Mouse (Mus musculus) adrenal gland, adult 18-20 months (tissue): ENCODE measurements around the gene Aven. TPM values are rescaled to one million over a fixed set of nuclear protein-coding genes. Genes with fewer than 3 reads are reported as not detected.
"Not testable (repeated sequence)": the region's sequence is repeated elsewhere in the genome, so short reads cannot be mapped to it uniquely, and the experiment has no call there.

ENCODE experiments used
- DNase-seq, 2 experiments: peaks; one replicate each; pipeline ENCODE4 v3.0.0; 2021 to 2022; ENCODE audit warnings: low spot score in 2 of 2
- long read RNA-seq, 2 experiments: library from polyadenylated mRNA; stranded (forward); transcript quantifications; one replicate each; pipeline ENCODE4 v2.0.0; 2021
- total RNA-seq, 2 experiments: library from RNA; stranded (reverse); gene quantifications; 1 replicate in 1 of 2; 2 replicates in 1 of 2; pipeline ENCODE4 v1.2.3; 2021

Aven gene
- 10 to 100 TPM; 17.9 to 19.6 TPM for total RNA-seq
- long read RNA-seq, experiment 1, full-length matches to known transcripts = 12 of 12 reads
- long read RNA-seq, experiment 1, partial matches to known transcripts = 0 of 12 reads
- long read RNA-seq, experiment 1, other reads (novel, unspliced or antisense) = 0 of 12 reads
- long read RNA-seq, experiment 2, full-length matches to known transcripts = 35 of 37 reads
- long read RNA-seq, experiment 2, partial matches to known transcripts = 1 of 37 reads
- long read RNA-seq, experiment 2, other reads (novel, unspliced or antisense) = 1 of 37 reads

- peak; percentile 81 to 88 for DNase-seq
These were observed at the start of gene Aven for GRCm38 (mm10) chr2:112492856-112493538. Gene Aven, plus strand, starts transcription at chr2:112492964.

- DNase-seq = no peak
These were observed 49.3 kb upstream of the Aven start for GRCm38 (mm10) chr2:112443491-112443890.

- no peak for DNase-seq
These were observed 47.3 kb upstream of the Aven start for GRCm38 (mm10) chr2:112445511-112445910.

DNA sequence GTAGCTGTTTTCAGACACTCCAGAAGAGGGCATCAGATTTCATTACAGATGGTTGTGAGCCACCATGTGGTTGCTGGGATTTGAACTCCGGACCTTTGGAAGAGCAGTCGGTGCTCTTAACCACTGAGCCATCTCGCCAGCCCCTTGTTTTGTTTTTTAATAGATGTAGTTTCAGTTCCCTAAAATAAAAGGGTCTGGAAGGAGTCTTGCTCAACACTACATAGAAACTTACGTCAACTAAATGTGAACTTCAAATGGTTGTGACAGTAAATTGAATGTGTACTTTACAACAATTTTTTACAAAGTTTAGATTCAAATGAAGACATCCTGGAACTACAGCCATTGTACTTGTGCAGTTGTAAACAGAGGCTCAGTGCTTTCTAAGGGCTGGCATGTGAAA is 44.7 kb upstream of the Aven start:
- not testable (repeated sequence) for DNase-seq

DNA sequence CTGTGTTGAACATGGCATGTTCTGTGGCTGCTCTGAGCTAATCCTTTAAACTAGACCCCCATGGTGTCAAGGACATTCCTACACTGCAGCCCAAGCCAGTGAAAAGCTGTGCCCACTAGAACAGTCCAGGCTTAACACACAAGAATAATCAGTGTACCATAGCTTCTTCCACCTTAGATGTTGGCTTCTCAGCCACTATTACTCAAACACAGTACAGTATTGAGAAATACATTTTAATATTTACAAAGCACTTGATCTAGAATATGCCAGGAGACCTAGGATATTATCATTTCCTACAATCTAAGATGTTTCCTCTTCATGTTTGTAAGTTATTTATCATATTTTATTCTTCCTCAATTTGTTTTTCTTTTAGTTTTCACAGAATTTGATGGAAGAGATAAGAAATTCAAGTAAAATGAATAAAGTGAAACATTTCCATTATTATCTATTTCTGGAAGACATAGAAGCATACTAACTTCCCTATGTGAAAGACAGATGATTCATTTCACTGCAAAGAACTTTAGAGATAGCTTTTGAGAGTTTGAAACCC is 44.2 kb upstream of the Aven start:
- no peak for DNase-seq

DNA sequence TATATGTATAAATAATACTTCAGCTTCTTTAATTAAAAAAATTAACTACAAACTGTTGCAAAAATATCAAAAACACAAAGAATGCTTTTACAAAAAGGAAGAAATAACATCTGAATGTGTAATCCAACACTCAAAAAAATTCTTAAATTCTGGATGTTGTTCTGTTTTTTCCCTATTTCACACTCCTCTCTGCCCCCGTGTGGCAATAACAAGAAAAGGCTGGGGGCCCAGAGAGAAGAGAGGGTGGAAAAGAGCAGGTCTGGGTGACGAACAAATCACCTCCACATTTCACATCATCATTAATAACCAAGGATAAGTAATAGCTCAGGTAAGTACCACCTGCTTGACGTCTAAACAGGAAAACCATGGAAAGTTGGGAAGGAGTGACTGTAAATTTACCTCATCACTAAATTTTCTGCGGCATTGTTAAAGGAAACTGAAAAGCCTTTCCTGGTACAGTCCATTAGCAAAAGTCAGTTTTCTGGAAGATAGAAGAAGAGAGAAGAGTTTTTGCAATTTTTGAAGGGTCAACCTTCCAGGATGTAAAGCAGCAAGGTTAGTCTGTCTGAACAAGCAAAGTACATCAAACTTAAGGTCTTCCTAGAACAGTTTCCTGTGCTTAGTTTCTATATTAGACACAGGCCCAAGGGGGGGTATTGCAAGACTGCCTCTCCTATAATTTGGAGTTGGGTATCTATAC is 43.0 kb upstream of the Aven start:
- peak in 1 of 2 experiments; percentile 21 for DNase-seq

GRCm38 (mm10) chr2:112452513-112452912 is 40.3 kb upstream of the Aven start:
- DNase-seq = not testable (repeated sequence)

DNA sequence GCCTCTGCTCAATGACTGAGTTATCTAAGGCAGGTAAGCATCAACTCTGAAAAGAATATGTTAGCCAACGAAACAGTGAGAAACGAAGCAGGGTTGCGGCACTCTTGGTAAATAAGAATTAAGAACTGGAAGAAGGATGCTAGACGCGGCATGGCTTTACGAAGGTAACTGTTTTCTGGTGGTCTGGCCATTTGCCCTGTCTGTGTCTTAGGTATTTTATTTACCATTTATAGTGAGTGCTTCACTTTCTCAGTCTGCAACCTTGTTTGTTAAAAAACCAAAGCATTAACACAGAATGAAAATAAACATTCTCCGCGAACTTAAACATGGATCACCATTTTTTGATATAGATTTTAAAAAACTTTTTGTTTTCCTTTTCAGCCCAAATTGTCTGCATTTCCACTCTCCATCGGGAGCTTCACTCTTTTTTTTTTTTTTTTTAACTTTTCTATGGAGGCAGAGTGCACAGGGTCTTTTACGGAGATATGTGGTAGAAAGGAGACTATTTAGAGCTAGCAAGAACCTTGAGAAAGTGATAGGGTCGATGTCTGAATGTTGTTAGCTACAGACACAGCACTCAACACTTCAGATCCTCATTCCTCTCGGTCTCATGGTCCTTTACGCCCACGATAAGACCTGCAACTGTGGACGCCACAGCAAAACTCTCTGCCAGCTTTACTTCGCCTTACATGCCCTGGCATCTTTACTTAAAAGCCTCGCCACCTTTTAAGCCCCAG is 38.5 kb upstream of the Aven start:
- DNase-seq = no peak

DNA sequence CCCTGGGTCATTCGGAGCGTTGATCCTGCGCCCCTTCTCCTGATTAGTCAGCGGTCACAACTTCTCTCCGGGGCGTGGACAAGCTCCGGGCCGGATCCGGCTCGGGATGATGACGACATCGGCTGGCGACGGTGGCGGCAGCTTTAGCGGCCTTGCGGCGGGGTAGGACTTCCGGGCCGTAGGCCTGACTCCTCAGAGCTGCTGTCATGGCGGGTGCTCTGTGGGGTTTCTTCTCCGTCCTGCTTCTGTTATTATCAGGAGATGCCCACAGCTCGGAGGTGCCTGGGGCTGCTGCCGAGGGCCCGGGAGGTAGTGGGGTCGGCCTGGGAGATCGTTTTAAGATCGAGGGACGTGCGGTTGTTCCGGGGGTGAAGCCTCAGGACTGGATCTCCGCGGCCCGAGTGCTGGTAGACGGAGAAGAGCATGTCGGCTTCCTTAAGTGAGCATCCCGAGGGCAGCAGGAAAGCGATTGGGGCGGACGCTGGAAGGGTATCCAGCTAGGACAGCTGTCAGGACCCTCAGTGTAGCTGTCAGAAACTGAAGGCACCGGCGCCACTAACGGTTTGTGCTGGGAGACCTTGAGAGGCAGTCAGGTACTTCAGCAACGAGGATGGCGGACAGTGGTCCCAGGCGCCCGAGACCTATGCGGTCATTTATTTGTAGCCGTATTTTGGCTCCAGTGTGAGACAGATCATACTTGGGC is 37.8 kb upstream of the Aven start, which contains the start of gene Emc7:
Emc7 (plus strand) TSS at position 136 of the 703 bp plus-strand sequence.
- DNase-seq = peak; percentile 99

DNA sequence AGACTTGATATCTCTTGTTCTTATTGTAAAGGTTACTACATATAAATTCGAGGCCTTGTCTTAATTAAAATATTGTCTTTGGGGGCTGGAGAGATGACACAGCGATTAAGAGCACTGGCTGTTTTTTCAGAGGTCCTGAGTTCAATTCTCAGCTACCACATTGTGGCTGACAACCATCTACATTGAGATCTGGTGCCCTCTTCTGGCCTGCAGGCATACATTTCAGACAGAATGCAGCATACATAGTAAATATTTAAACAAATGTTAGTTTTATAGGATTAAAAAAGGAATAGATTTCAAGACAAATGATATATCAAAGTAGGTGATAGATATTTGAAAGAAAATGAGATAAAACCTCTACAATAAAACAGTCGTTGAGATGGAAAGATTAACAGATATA is 32.2 kb upstream of the Aven start:
- no peak for DNase-seq

DNA sequence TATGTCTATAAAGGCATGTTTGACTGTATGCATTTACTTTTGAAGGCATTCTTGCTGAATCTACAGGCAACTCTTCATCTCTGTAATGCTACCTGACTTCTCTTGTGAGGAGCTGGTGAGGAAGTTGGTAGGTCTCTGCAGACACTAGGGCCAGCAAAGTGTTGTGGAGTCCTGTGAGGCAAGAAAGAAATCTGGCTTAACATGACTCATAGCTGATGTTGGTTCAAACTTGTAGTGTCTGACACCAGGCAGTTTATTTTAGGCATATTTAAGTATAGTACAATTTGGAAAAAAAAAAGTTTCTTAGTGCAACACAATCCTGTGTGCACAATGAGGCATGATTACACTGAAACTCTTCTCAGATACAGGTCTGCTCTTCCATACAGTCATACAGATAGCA is 23.2 kb upstream of the Aven start:
- DNase-seq = no peak

DNA sequence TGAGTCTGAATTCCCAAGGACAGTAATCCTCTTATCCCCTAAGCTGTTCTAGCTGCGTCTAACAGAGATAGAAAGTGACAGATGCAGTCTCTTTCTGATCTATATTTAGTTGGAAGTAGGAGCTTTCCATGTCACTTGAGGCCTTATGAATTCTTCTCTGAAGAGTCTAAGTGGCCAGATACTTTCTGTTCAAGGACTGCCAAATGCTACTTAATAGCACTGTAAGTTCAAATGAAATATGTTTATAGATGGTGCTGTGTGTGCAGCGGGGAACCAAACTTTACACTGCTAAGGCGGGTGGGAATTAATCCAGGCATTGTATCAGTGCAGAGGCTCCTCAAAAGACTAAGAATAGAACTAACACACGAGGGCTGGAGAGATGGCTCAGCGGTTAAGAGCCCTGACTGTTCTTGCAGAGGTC is 21.8 kb upstream of the Aven start:
- no peak for DNase-seq

- no peak for DNase-seq
These were observed 20.7 kb upstream of the Aven start for GRCm38 (mm10) chr2:112472076-112472475.

DNA sequence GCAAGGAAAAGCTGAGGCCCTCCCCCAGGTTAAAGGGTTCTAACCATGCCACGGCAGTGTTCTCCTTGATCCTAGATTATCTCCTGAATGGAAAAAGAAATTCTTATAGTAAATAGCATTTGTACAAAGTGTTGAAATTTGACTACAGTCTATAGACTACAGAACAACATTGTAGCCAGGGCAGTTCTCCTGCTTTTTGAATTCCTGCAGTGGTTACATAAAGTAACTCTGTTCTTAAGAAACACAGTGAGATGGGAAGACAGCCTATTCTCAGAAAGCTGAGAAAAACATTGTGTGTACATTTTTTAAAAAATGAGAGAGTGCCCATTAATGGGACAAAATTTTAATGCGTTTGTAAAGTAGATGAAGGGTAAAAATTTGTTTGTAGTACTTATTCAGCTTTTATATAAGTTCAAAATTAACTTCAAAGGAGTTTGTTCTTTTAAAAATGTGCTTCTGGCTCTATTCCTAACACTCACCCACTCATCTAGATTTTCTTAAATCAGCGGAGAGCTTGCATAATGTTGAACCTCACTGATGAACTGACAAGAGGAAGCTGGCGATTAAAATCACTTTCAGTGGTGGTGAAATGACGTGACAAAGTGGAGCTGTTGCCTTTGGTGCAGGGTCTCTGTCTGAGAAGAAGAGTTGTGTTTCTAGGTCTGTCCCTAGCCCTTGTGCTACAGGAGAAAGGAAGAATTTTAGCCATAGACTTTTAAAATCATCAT is 17.6 kb upstream of the Aven start:
- no peak for DNase-seq

- no peak for DNase-seq
These were observed 16.2 kb upstream of the Aven start for GRCm38 (mm10) chr2:112476554-112476953.

DNA sequence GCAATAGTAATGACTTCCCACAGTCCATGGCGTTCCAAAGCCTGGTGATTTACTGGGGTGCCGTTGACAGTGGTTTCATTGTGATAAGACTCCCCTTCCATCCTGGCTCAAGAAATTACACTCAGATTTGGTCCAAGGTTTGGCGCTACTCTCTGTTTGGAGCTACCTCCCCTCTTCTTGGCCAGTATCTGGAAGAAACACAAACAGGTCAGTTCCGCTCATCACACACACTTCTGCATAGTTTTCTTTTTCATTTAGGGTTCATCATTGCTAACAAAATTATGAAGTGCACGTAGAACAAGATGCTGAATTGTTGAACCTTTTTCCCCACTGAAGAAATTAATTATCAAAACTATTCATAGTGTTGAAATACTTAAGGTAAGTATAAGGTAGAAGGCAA is 12.1 kb upstream of the Aven start, which contains the start of gene Chrm5:
Chrm5 (minus strand) TSS at position 101 of the 400 bp plus-strand sequence.
- DNase-seq = no peak

DNA sequence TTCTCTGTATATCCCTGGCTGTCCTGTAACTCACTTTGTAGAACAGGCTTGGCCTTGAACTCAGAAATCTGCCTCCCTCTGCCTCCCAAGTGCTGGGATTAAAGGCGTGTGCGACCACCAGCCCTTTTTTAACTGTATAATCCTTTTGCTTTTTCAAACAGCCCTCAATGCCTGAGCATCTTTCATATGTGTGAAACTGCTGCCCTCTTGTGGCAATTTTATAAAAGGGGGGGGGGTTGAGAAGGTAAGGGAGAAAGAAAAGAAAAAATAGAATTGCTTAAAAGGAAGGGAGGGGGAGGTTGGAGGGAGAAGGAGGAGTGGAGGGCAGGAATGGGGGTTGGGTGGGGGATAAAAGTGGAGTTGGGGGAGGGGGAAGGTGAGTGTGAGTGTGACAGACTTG is 11.2 kb upstream of the Aven start:
- DNase-seq = no peak

- no peak for DNase-seq
These were observed 10.0 kb upstream of the Aven start for GRCm38 (mm10) chr2:112482533-112483333.

- DNase-seq = no peak
These were observed 9.5 kb upstream of the Aven start for GRCm38 (mm10) chr2:112483334-112483651.
